In genomic region chr19:24999201-24999886, GRCm38 (mm10) we compare ENCODE assay signal across 8 mouse cellular contexts. TPM values are rescaled to one million over a fixed set of nuclear protein-coding genes. Genes with fewer than 3 reads are reported as not detected.
DNase-seq lines count a peak whose midpoint lies in the region; ATAC-seq lines count a peak whose summit lies in the region.

Dock8 (plus strand) TSS chr19:24999534.

- H3K9ac ChIP-seq in intestine, embryonic 15.5 days, result peak within 1 kb of the TSS; percentile 59

- peak within 1 kb of the TSS; percentile 64; the same call in 1 of the 2 replicates for H3K27ac ChIP-seq in intestine, embryonic 15.5 days

- peaks cover 9% of the 10 kb centered on the region for H3K4me1 ChIP-seq in intestine, embryonic 15.5 days (replicated peaks)

- peak; percentile 66 for DNase-seq in T-cell, adult 2 months (ENCODE audit: low spot score)
- peak; percentile 19 for DNase-seq in embryo, embryonic 11.5 days (ENCODE audit: low read depth, low spot score)
- DNase-seq in gastrocnemius, postnatal 4 days (ENCODE audit: low spot score in 2 of 2), result peak; percentile 39 to 68
- DNase-seq in left cerebral cortex, postnatal 4 days, result peak; percentile 28
- DNase-seq in mesoderm, embryonic 11.5 days (ENCODE audit: low read depth, low spot score), result peak; percentile 38
- DNase-seq in right cerebral cortex, postnatal 14 days, result peak; percentile 49
- DNase-seq in urinary bladder, postnatal 36 days (ENCODE audit: low spot score in 2 of 2), result peak; percentile 70 to 78

- no peaks in the 10 kb centered on the region for H3K9me3 ChIP-seq in intestine, embryonic 15.5 days

- peak within 1 kb of the TSS; percentile 68 for H3K4me3 ChIP-seq in intestine, embryonic 15.5 days (replicated peaks)

- peak; percentile 93 for ATAC-seq in intestine, embryonic 15.5 days

- WGBS in intestine, embryonic 15.5 days, result under 1% methylated on average over 106 of the region's 109 CpGs

- no peaks in the 10 kb centered on the region for H3K36me3 ChIP-seq in intestine, embryonic 15.5 days

- H3K4me2 ChIP-seq in intestine, embryonic 15.5 days (replicated peaks), result peak within 1 kb of the TSS; percentile 95

- H3K27me3 ChIP-seq in intestine, embryonic 15.5 days (replicated peaks), result 0 out of 2 replicates have a peak, but pooled peaks cover 12% of the 10 kb centered on the region

- intact Hi-C loops in left cerebral cortex, postnatal 4 days (cut with DNase I), result no loop called here

RNA-seq across cellular contexts. Expression of gene Dock8, which starts in this region (rescaled TPM):
- 1 to 10 TPM; 4.4 to 5.2 TPM for total RNA-seq in gastrocnemius, postnatal 4 days (2021)
- polyA plus RNA-seq in intestine, embryonic 15.5 days (2015; fragmentation: Nextera tagmentation; extraction: Ambion mirVana), result 5.0 TPM in 2 replicates
- 1 to 10 TPM; 1.3 TPM for total RNA-seq in left cerebral cortex, postnatal 4 days (2021)

Comparison
In these comparisons a context has a peak if more than half of its experiments do, and no peak if none do; other contexts are left out.
1. Peak in every context shown above with its lines: DNase-seq, ATAC-seq, H3K4me3 ChIP-seq and H3K27ac ChIP-seq.
2. DNase-seq: peak in every context shown above with its lines; median percentile 74 in urinary bladder, postnatal 36 days; 66 in T-cell, adult 2 months; 54 in gastrocnemius, postnatal 4 days; 49 in right cerebral cortex, postnatal 14 days; 38 in mesoderm, embryonic 11.5 days; 28 in left cerebral cortex, postnatal 4 days; 19 in embryo, embryonic 11.5 days.